Mouse (Mus musculus) thymus, postnatal 10 days (tissue): ENCODE measurements around the gene Cpt1a.
A peak's percentile ranks its signal among the peaks of the same experiment; 100 is the strongest.

Source experiments
- DNase-seq, 2 experiments: peaks; one replicate each; pipeline ENCODE4 v3.0.0; 2021; ENCODE audit warnings: low spot score in 2 of 2

Gene Cpt1a

DNA sequence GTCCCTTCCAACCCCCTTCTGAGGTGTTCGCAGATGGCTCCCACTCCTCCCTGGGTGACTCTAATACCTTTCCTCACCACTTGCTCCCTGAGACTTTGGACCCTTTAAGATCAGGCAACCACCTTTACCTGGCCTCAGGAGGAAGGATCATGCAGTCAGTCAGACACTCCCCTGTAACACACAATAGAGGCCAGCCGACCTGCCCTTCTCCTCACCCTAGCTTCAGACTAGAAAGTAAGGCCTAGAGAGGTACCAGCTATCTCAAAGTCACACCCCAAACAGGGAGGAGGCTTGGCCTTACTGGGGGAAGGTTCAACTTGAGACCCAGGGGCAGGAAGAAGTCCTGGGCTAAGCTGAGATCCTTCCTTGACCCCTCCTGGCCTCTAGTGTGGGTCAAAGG is 102.1 kb downstream of the Cpt1a start:
- no peak for DNase-seq

DNA sequence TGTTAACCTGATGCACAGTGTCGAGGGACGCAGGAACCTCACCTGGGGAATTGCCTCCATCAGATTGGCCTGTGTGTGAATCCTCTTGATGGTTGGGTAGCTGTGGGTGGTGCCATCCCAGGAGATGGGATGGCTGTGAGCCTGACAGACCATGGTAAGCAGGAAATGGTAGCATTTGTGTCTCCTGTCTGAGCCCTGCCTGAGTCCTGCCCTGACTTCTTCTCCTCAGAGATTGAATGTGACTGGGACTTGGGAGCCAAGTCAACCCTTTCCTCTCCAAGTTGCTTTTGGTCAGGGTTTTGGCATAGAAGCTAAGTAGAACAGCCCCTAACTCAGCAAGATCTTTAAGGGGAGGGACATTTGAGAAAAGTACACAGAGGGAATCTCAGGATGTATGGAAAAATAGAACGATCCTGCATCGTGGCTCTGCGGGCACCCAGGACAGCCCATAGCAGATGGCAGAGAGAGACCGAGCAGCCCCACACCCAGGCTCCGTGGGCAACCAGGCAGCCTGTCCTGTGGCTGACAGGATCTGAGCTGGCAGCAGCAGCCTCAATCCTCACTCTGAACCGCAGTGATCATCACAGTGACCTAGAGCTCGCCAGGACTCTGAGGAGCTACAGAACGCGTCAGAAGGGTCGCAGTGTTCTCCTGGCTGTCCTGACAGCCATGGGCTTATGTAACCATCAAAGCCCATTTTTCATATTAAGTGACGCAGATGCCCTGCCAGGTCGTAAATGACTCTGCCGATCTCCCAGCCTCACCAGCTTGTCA is 106.1 kb downstream of the Cpt1a start:
- no peak for DNase-seq

DNA sequence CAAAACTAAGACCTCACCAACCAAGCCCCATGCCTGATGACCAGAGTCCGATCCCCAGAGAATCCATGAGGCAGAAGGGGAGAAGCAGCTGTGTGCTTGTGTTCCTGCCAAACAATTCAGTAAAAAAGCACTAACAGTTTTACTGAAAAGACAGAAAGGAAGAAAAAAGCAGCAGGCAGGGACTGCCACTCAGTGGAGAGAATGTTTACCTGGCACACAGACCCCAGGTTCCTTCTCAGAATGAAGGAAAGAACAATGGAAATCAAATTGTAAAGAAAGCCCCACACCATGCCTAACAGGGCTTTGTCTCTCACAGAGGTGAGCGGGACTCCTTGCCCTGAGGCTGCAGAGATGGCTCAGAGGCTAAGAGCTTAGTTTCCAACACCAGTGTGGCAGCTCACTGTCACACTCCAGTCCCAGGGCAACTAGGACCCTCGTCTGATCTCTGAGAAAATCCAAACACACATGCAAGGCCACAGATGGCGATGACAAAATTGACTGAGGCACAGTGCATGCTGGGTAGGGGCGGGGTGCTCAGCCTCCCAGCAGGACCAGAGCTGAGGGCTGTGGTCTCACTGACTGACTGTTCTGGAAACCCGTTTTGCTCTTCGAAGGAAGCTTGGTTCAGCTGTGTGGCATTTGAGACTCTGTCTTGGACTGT is 107.2 kb downstream of the Cpt1a start:
- DNase-seq: no peak

DNA sequence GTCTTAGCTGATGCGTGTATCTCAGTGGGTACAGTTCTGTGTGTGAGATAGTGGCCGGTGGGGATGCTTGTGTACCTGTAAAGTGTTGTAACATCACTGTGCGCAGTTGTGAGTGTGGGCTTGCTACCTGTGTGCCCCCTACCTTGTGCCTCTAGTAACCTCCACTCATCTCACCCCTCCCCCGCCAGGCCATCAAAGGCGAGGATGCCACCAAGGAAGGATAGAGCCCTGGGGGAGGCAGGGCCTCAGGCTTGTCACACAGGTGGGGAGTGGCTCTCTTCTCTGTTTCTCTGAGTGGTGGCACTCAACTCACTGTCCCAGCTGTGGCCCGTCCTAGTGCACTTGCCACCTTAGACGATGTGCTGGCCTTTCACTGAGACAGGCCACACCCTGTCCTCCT is 108.9 kb downstream of the Cpt1a start:
- peak in 1 of 2 experiments; percentile 35 for DNase-seq

DNA sequence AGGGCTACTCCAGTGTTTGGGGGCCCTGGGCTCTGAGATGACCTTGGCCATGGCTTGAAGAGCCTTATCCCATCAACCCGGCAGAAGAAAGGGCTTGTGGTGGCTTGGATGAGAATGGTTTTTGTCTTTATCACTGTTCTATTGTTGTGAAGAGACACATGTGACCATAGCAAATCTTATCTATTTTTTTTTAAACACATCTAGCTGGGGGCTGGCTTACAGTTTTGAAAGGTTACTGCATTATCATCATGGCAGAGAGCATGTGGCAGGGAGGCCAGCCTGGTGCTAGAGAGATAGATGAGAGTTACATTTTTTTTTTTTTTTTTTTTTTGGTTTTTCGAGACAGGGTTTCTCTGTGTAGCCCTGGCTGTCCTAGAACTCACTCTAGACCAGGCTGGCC is 109.8 kb downstream of the Cpt1a start:
- no peak for DNase-seq

DNA sequence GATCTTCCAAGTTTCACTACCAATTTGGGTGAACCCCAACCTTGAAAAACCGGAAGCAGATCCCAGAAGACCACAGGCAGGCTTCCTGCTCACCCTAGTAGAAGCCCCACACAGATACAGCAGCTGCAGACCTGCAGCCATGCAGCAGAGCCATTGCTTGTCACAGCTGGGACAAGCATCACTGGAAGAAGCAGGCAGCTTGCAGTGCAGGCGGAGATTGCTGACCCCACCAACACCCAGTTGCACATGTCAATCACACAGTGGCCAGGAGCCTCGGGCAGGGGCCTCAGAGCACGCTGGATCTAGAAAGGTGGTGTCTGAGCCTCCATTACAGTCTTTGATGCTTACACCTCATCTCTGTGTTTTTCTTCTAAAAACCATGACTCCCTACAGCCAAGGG is 112.0 kb downstream of the Cpt1a start:
- no peak for DNase-seq

DNA sequence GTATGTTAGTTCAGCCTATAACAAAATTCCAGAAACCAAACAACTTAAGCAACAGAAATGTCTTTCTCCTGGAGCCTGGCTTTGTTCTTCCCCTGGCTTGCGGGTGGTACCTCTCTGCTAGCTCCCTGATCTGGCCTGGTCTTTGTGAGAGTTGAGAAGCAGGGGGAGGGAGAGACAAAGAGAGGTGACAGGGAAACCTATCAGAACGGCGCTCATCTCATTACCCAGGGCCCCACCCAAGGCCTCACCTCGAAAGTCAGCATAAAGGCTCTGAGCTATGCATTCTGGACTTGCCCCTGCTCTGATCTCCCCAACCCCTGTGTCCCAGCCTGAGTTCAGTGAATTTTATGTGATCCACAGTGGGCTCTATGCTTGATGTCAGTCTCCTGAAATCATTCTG is 112.5 kb downstream of the Cpt1a start:
- no peak for DNase-seq
